Comparison of ENCODE assay signal across 22 mouse cellular contexts in the genomic region with DNA sequence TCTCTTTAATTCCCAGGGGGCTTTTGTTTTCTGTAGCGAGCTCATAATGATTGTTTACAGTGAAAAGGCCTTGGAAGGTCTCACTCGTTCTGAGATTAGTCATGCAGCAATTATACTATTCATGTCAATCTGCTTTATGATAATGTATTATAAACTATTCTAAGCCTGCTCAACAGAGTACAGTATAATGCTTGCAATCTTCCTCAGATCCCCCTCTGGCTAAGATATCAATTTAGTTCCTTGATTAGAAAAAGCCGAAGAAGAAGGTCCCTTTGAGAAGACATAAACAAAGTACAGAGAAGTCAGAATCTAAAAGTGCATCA.
DNase-seq lines count a peak whose midpoint lies in the region; ATAC-seq and TF ChIP-seq lines count a peak whose summit lies in the region.
"Had no signal": no experiment of that assay in that cellular context is flagged by ENCODE, and none has a peak within 500 bp of the region (broad histone marks: within the 10 kb centered on the region; RNA-seq: fewer than 3 reads in every experiment).

No protein-coding gene starts in this region.

- no peaks in the 10 kb centered on the region for H3K36me3 ChIP-seq in forebrain, embryonic 12.5 days (replicated peaks)
- H3K36me3 ChIP-seq in hindbrain, embryonic 12.5 days, result no peaks in the 10 kb centered on the region
- no peaks in the 10 kb centered on the region for H3K36me3 ChIP-seq in midbrain, embryonic 13.5 days
- H3K36me3 ChIP-seq in intestine, postnatal 0 days (ENCODE audit: control insufficient read depth, insufficient read depth), result no peaks in the 10 kb centered on the region
- H3K36me3 ChIP-seq in limb, embryonic 10.5 days, result no peaks in the 10 kb centered on the region
- H3K36me3 ChIP-seq: G1E; heart, embryonic 15.5 days had no signal

- 13% methylated on average over 3 of the region's 3 CpGs for WGBS in forebrain, embryonic 12.5 days
- 26% methylated on average over 3 of the region's 3 CpGs for WGBS in hindbrain, embryonic 12.5 days
- 12% methylated on average over 3 of the region's 3 CpGs for WGBS in midbrain, embryonic 13.5 days
- 57% methylated on average over 3 of the region's 3 CpGs for WGBS in intestine, postnatal 0 days
- WGBS in limb, embryonic 10.5 days, result 68% methylated on average over 3 of the region's 3 CpGs

- DNase-seq in layer of hippocampus, adult 2 months (ENCODE audit: low spot score in 2 of 2), result no peak
- no peak for DNase-seq in layer of hippocampus, postnatal 25 days (ENCODE audit: extremely low spot score in 1 of 2, low spot score in 1 of 2)
- no peak for DNase-seq in limb, embryonic 10.5 days (ENCODE audit: low spot score)
- no peak for DNase-seq in gastrocnemius, adult 18-20 months (ENCODE audit: low spot score)
- DNase-seq: adrenal gland, postnatal 14 days; cerebellum, adult 18-20 months; cerebellum, postnatal 36 days; gastrocnemius, postnatal 25 days; kidney, adult 11 months; left cerebral cortex, postnatal 4 days; liver, postnatal 0 days; lung, postnatal 10 days; thymus, postnatal 14 days had no signal

- H3K4me1 ChIP-seq in forebrain, embryonic 12.5 days, result peaks cover 29% of the 10 kb centered on the region
- peaks cover 17% of the 10 kb centered on the region for H3K4me1 ChIP-seq in hindbrain, embryonic 12.5 days
- H3K4me1 ChIP-seq in midbrain, embryonic 13.5 days (replicated peaks), result peaks cover 42% of the 10 kb centered on the region
- H3K4me1 ChIP-seq in intestine, postnatal 0 days (replicated peaks; ENCODE audit: control insufficient read depth, insufficient read depth, low read length), result no peaks in the 10 kb centered on the region
- no peaks in the 10 kb centered on the region for H3K4me1 ChIP-seq in limb, embryonic 10.5 days

- H3K4me2 ChIP-seq in forebrain, embryonic 12.5 days, result peak overlapping the region; percentile 29
- H3K4me2 ChIP-seq in hindbrain, embryonic 12.5 days (replicated peaks), result 0 out of 2 replicates have a peak overlapping the region, but pooled peaks have one; percentile 11
- 0 out of 2 replicates have a peak overlapping the region, but pooled peaks have one; percentile 9 for H3K4me2 ChIP-seq in midbrain, embryonic 13.5 days (replicated peaks)
- H3K4me2 ChIP-seq in intestine, postnatal 0 days (replicated peaks; ENCODE audit: low read depth), result no peak overlapping the region
- H3K4me2 ChIP-seq: heart, embryonic 15.5 days had no signal

- H3K4me3 ChIP-seq in layer of hippocampus, adult 2 months, result no peak overlapping the region
- no peak overlapping the region for H3K4me3 ChIP-seq in forebrain, embryonic 12.5 days (replicated peaks)
- H3K4me3 ChIP-seq in hindbrain, embryonic 12.5 days, result no peak overlapping the region
- H3K4me3 ChIP-seq in midbrain, embryonic 13.5 days (replicated peaks), result no peak overlapping the region
- H3K4me3 ChIP-seq in intestine, postnatal 0 days (ENCODE audit: low read depth, low read length), result no peak overlapping the region
- no peak overlapping the region for H3K4me3 ChIP-seq in limb, embryonic 10.5 days
- H3K4me3 ChIP-seq: heart, embryonic 15.5 days had no signal

- no peak for TF ChIP-seq CTCF in layer of hippocampus, adult 2 months (conservative IDR thresholded peaks at IDR 0.05)
- TF ChIP-seq CTCF in intestine, postnatal 0 days (IDR thresholded peaks at IDR 0.05; ENCODE audit: low read depth), result no peak

- peak; percentile 24; the same call in 1 of the 2 replicates for ATAC-seq in forebrain, embryonic 12.5 days (ENCODE audit: low FRiP score)
- ATAC-seq in hindbrain, embryonic 12.5 days (ENCODE audit: low FRiP score), result peak; percentile 55
- ATAC-seq in midbrain, embryonic 13.5 days, result peak; percentile 57
- no peak for ATAC-seq in intestine, postnatal 0 days
- ATAC-seq: activated CD4-positive, CD25-positive, alpha-beta regulatory T cell, adult 4 months; liver, postnatal 0 days had no signal

- H3K9me3 ChIP-seq in forebrain, embryonic 12.5 days, result no peaks in the 10 kb centered on the region
- no peaks in the 10 kb centered on the region for H3K9me3 ChIP-seq in hindbrain, embryonic 12.5 days (replicated peaks)
- no peaks in the 10 kb centered on the region for H3K9me3 ChIP-seq in midbrain, embryonic 13.5 days
- H3K9me3 ChIP-seq in intestine, postnatal 0 days (ENCODE audit: control insufficient read depth), result no peaks in the 10 kb centered on the region
- H3K9me3 ChIP-seq in limb, embryonic 10.5 days (replicated peaks), result no peaks in the 10 kb centered on the region
- H3K9me3 ChIP-seq: G1E; heart, embryonic 15.5 days had no signal

- no peaks in the 10 kb centered on the region for H3K27me3 ChIP-seq in forebrain, embryonic 12.5 days
- H3K27me3 ChIP-seq in hindbrain, embryonic 12.5 days, result no peaks in the 10 kb centered on the region
- no peaks in the 10 kb centered on the region for H3K27me3 ChIP-seq in midbrain, embryonic 13.5 days
- no peaks in the 10 kb centered on the region for H3K27me3 ChIP-seq in intestine, postnatal 0 days (replicated peaks; ENCODE audit: control insufficient read depth, insufficient read depth, low read length)
- H3K27me3 ChIP-seq in limb, embryonic 10.5 days (ENCODE audit: low read depth, poor library complexity, severe bottlenecking), result no peaks in the 10 kb centered on the region
- H3K27me3 ChIP-seq: heart, embryonic 15.5 days had no signal

- H3K9ac ChIP-seq in forebrain, embryonic 12.5 days, result no peak overlapping the region
- no peak overlapping the region for H3K9ac ChIP-seq in hindbrain, embryonic 12.5 days
- no peak overlapping the region for H3K9ac ChIP-seq in midbrain, embryonic 13.5 days (replicated peaks)
- no peak overlapping the region for H3K9ac ChIP-seq in intestine, postnatal 0 days (ENCODE audit: low read depth, low read length)
- H3K9ac ChIP-seq: heart, embryonic 15.5 days; liver, postnatal 0 days had no signal

- H3K27ac ChIP-seq in layer of hippocampus, adult 2 months, result peak overlapping the region; percentile 43; the same call in 1 of the 2 replicates
- H3K27ac ChIP-seq in forebrain, embryonic 12.5 days, result peak overlapping the region; percentile 88
- H3K27ac ChIP-seq in hindbrain, embryonic 12.5 days, result peak overlapping the region; percentile 83
- peak overlapping the region; percentile 84 for H3K27ac ChIP-seq in midbrain, embryonic 13.5 days
- H3K27ac ChIP-seq in intestine, postnatal 0 days (ENCODE audit: low read depth, low read length), result no peak overlapping the region
- no peak overlapping the region for H3K27ac ChIP-seq in limb, embryonic 10.5 days
- H3K27ac ChIP-seq: heart, embryonic 15.5 days; kidney, postnatal 0 days; stomach, postnatal 0 days had no signal

Comparison
In these comparisons a context has a peak if more than half of its experiments do, and no peak if none do; other contexts are left out.
1. H3K27ac ChIP-seq: peak in layer of hippocampus, adult 2 months (single experiment), forebrain, embryonic 12.5 days (single experiment), hindbrain, embryonic 12.5 days (single experiment) and midbrain, embryonic 13.5 days (single experiment); none in intestine, postnatal 0 days (single experiment) and limb, embryonic 10.5 days (single experiment).